Mouse (Mus musculus) embryonic facial prominence, embryonic 13.5 days (tissue): ENCODE results near the gene H2afy2. TPM values are rescaled to one million over a fixed set of nuclear protein-coding genes. Genes with fewer than 3 reads are reported as not detected.

ENCODE experiments used
- ATAC-seq: fragments of 200-750 bp; cut with Nextera tagmentation; 2 replicates; pipeline ENCODE4 v1.8.0; 2017; ENCODE audit warnings: low read depth; ENCODE audit not compliant: insufficient number of reproducible peaks, insufficient read depth, low FRiP score, low TSS enrichment
- H3K27ac ChIP-seq: fragments of 300-500 bp; sonication (generic); 2 replicates; pipeline ENCODE4 v1.5.1; 2015; ENCODE audit warnings: moderate library complexity, mild to moderate bottlenecking, inconsistent platforms
- H3K27me3 ChIP-seq: fragments of 300-500 bp; sonication (generic); 2 replicates; pipeline ENCODE4 v1.6.1; 2015; ENCODE audit warnings: mild to moderate bottlenecking, inconsistent platforms
- H3K36me3 ChIP-seq: fragments of 300-500 bp; sonication (generic); 2 replicates; pipeline ENCODE4 v1.6.1; 2015; ENCODE audit warnings: mild to moderate bottlenecking, inconsistent platforms
- H3K4me1 ChIP-seq: fragments of 300-500 bp; sonication (generic); 2 replicates; pipeline ENCODE4 v1.6.1; 2015; ENCODE audit warnings: inconsistent platforms
- H3K4me2 ChIP-seq: fragments of 300-500 bp; sonication (generic); 2 replicates; pipeline ENCODE4 v1.6.1; 2015; ENCODE audit warnings: moderate library complexity, mild to moderate bottlenecking, inconsistent platforms
- H3K4me3 ChIP-seq: fragments of 300-500 bp; sonication (generic); 2 replicates; pipeline ENCODE4 v1.5.1; 2015; ENCODE audit warnings: mild to moderate bottlenecking, inconsistent platforms
- H3K9ac ChIP-seq: fragments of 300-500 bp; sonication (generic); 2 replicates; pipeline ENCODE4 v1.6.1; 2015; ENCODE audit warnings: mild to moderate bottlenecking, inconsistent platforms
- H3K9me3 ChIP-seq: fragments of 300-500 bp; sonication (generic); 2 replicates; pipeline ENCODE4 v1.6.1; 2016; ENCODE audit warnings: inconsistent platforms
- WGBS: fragments of 180-500 bp; shearing (Covaris S2); methylation state at CpG from one replicate; pipeline ENCODE4 v1.1.7; 2015; ENCODE audit warnings: mixed read lengths; 5-methylcytosine and 5-hydroxymethylcytosine counted together
- polyA plus RNA-seq: library from polyadenylated mRNA; unstranded; fragments of >200 nt; fragmentation: Nextera tagmentation; extraction: Ambion mirVana; gene quantifications from 2 replicates; pipeline ENCODE4 v1.2.1, GENCODE M21; 2015

The H2afy2 gene
- polyA plus RNA-seq, 1 experiment from 2014 or later, result 321 TPM

DNA sequence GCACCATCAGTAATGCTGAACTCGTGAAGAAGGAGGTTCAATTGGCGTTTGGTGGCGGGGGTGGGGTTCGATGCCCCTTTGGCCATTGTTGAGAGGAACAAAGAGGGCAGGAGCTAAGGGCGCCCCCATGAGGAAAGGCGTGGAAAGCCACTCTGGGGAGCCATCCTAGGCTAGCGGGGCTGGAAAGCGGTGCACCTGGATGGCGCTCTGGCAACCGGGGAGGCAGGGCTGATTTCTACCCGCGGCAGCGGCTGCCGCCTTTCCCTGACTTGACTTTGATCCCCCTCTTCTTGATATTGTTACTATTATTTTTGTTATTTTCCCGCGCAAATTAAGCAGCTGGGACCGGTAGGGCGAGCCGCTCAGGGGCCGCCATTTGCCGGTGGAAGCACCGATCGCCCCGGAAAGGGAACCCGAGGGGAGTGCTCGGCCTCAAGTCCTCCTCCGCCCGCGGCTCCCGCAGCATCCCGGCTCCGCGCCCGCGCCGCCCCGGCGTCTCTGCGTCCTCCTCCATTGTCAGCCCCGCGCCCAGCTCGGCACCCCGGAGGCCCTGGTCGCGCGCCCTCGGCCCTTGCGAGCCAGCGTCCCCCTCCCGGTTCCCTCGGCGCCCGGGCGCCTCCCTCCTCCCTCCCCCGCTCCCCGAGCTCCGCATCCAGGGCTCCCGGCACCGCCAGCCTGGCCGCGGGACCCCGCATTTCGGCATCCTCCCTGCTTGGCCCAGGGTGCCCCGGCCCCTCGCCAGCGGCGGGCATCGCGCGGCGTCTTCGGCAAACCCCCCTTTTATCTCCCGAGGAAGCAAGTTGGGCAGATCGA lies 942 bp downstream of the H2afy2 start:
- ATAC-seq, result peak; percentile 46; the same call in 1 of the 2 replicates
- Histone ChIP-seq H3K9me3 (no peaks in the 10 kb centered on the region), H3K9ac (peak overlapping the region; percentile 99), H3K4me2 (peak overlapping the region; percentile 71), H3K4me1 (peaks cover 24% of the 10 kb centered on the region), H3K36me3 (0 out of 2 replicates have a peak, but pooled peaks cover 6% of the 10 kb centered on the region), H3K27ac (peak overlapping the region; percentile 99), H3K27me3 (no peaks in the 10 kb centered on the region), H3K4me3 (peak overlapping the region; percentile 92)
- WGBS, result under 1% methylated on average over 74 of the region's 74 CpGs

DNA sequence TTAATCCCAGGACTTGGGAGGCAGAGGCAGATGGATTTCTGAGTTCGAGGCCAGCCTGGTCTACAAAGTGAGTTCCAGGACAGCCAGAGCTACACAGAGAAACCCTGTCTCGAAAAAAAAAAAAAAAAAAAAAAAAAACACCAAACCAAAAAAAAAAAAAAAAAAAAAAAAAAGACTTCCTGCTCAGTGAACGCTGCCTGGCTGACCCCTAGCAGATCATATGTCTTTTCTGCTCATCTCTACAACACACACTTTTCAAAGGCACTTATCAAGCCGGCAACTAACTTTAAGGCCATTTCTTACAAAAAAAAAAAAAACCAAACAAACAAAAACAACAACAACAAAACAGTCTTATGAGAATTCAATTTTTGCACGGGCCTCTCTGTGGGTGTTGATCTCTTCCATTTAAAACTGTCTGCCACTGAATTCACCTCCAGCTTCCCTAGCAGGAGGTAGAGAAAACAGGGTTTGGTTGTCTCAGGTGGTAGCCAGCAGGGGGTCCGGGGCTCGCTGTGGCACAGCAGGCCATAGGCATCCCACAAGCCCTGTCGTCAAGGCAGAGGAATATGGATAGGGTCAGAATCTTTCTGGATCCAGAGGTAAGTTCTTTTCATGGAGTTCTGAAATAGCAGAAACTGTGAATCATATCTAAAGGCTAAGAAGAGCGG lies 2.4 kb downstream of the H2afy2 start:
- Histone ChIP-seq H3K36me3 (0 out of 2 replicates have a peak, but pooled peaks cover 6% of the 10 kb centered on the region), H3K9me3 (no peaks in the 10 kb centered on the region), H3K9ac (peak overlapping the region; percentile 99), H3K4me3 (peak overlapping the region; percentile 92), H3K27ac (peak overlapping the region; percentile 99), H3K4me2 (peak overlapping the region; percentile 71), H3K27me3 (no peaks in the 10 kb centered on the region), H3K4me1 (peaks cover 24% of the 10 kb centered on the region)
- WGBS, result 16% methylated on average over 8 of the region's 9 CpGs
- no peak for ATAC-seq

DNA sequence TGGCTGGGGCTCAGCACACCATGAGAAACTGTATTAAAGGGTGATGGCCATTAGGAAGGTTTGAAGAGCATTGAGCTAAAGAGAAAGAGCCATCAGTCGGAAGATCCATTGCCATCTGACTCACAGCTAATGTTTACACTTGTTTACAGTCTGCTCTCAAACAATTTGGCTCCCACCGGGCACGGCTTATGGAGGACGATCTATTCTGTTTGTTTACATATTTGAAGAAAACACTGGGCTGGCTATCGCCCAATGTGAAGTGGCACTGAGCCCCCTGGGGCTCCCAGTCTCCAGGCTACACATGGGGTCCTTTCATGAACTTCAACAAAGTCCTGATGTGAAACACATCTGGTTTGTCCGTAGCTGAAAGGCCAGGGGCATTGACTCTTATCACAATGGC lies 17.1 kb downstream of the H2afy2 start:
- 41% methylated on average over 6 of the region's 6 CpGs for WGBS
- Histone ChIP-seq H3K4me1 (peaks cover 32% of the 10 kb centered on the region), H3K4me2 (no peak overlapping the region), H3K4me3 (no peak overlapping the region), H3K27me3 (no peaks in the 10 kb centered on the region), H3K9ac (no peak overlapping the region), H3K36me3 (peaks cover 32% of the 10 kb centered on the region), H3K27ac (no peak overlapping the region), H3K9me3 (no peaks in the 10 kb centered on the region)
- no peak for ATAC-seq

DNA sequence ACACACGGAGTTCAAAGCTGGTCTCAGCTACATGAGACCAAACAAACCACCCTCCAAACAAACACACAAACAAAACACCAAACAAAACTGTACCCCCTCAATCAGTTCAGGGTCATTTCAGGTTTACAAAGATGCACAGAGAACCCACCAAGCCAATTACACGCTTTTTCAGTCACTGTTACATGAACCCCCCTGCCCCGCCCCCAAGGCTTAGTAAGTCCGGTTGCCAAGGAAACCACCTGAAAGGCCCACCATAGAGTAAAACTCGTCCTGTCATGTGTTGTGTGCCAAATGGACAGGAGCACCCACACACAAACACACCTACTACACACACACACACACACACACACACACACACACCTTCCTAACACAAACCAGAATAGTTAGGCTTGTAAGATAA lies 18.4 kb downstream of the H2afy2 start:
- H3K27me3 ChIP-seq, result no peaks in the 10 kb centered on the region
- peaks cover 32% of the 10 kb centered on the region for H3K4me1 ChIP-seq
- peaks cover 30% of the 10 kb centered on the region for H3K36me3 ChIP-seq
- no peak overlapping the region; the same call in 1 of the 2 replicates for H3K27ac ChIP-seq
- H3K4me3 ChIP-seq, result no peak overlapping the region
- no peak overlapping the region for H3K4me2 ChIP-seq
- H3K9ac ChIP-seq, result no peak overlapping the region
- no peaks in the 10 kb centered on the region for H3K9me3 ChIP-seq
- WGBS, result 31% methylated on average over 5 of the region's 5 CpGs
- 0 out of 2 replicates have a peak, but pooled peaks have one; percentile 39 for ATAC-seq

DNA sequence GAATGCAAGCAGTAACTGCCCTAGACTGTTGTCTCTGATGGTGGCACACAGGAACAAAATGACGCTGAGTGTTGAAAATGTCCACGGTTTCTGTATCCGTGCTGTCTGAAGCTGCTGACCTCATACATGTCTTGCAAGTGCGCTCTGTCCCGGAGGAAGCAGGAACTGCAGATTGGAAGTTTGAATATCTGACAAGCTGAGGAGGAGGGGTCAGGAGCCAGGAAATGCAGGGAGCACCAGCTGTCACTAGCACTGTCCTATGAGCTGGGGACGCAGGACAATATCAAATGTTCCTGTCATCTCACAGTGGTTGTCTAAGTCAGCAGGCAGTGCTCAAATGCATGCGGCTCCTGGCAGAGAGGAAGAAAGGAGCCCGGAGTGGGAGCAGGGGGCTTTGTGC lies 19.3 kb downstream of the H2afy2 start:
- Histone ChIP-seq H3K27me3 (no peaks in the 10 kb centered on the region), H3K27ac (no peak overlapping the region), H3K4me2 (no peak overlapping the region), H3K36me3 (peaks cover 25% of the 10 kb centered on the region), H3K4me1 (peaks cover 38% of the 10 kb centered on the region), H3K4me3 (no peak overlapping the region), H3K9me3 (no peaks in the 10 kb centered on the region), H3K9ac (no peak overlapping the region)
- WGBS, result 83% methylated on average over 8 of the region's 8 CpGs
- ATAC-seq, result no peak

DNA sequence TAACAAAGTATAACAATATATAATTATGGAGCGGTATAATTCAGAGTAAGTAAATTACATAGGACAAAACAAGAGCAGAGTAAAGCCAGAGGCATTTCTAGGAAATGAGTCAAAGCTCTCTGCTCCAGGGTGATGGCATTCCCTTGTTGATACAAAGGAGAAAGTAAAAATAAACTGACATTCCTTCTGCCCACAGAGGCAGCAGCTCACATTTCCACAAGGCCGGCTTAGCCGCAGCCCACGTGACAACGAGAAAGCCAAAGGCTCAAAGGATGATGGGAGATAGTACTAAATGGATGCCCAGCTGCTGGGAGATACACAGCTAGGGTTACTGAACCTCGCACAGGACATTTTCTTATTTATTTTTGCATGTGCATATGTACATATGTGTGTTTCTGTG lies 24.1 kb downstream of the H2afy2 start:
- WGBS, result 30% methylated on average over 6 of the region's 6 CpGs
- Histone ChIP-seq H3K4me3 (no peak overlapping the region), H3K9ac (no peak overlapping the region), H3K27ac (peak overlapping the region; percentile 72), H3K4me2 (no peak overlapping the region), H3K9me3 (no peaks in the 10 kb centered on the region), H3K4me1 (peaks cover 27% of the 10 kb centered on the region), H3K36me3 (peaks cover 33% of the 10 kb centered on the region), H3K27me3 (no peaks in the 10 kb centered on the region)
- ATAC-seq, result peak; percentile 53

DNA sequence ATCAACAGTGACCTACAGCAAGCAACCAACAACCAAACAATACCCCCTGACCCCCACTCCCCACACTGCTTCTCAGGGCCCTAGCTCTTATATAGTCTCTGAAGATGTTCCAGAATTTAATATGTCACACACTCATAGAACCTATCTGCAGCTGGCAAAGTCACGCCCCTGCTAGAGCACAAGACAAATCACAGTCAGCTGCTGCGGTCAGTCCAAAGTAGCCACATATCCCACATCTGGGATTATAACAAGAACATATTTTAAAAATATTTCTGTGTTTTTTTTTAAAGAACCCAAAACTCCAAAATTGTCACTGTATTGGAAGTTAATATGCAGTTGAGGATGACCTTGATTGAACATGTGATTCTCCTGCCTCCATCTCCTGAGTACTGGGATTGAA lies 25.0 kb downstream of the H2afy2 start:
- H3K36me3 ChIP-seq, result peaks cover 35% of the 10 kb centered on the region
- H3K4me1 ChIP-seq, result peaks cover 27% of the 10 kb centered on the region
- 92% methylated on average over 2 of the region's 2 CpGs for WGBS
- H3K9ac ChIP-seq, result no peak overlapping the region
- peak overlapping the region; percentile 86 for H3K27ac ChIP-seq
- H3K27me3 ChIP-seq, result no peaks in the 10 kb centered on the region
- H3K4me2 ChIP-seq, result no peak overlapping the region
- no peaks in the 10 kb centered on the region for H3K9me3 ChIP-seq
- no peak overlapping the region for H3K4me3 ChIP-seq
- ATAC-seq, result no peak

DNA sequence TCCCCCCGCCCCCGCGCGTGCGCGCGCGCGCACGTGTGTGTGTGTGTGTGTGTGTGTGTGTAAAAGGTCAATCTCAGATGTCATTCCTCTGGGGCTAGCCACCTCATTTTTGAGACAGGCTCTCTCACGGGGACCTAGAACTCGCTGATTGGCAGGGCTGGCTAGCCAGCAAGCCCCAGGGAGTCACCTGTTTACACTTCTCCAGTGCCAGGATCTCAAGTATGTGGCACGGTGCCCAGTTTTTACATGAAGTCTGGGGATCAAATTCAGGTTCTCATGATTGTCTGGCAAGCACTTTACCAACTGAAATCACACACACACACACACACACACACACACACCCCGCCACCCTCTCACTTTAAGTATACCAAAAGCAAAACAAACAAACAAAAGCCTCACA lies 26.9 kb downstream of the H2afy2 start:
- WGBS, result 82% methylated on average over 14 of the region's 14 CpGs
- Histone ChIP-seq H3K4me3 (no peak overlapping the region), H3K4me2 (no peak overlapping the region), H3K36me3 (peaks cover 54% of the 10 kb centered on the region), H3K27me3 (no peaks in the 10 kb centered on the region), H3K4me1 (peaks cover 27% of the 10 kb centered on the region), H3K27ac (peak overlapping the region; percentile 73; the same call in 1 of the 2 replicates), H3K9ac (no peak overlapping the region), H3K9me3 (no peaks in the 10 kb centered on the region)
- peak; percentile 54; the same call in 1 of the 2 replicates for ATAC-seq

DNA sequence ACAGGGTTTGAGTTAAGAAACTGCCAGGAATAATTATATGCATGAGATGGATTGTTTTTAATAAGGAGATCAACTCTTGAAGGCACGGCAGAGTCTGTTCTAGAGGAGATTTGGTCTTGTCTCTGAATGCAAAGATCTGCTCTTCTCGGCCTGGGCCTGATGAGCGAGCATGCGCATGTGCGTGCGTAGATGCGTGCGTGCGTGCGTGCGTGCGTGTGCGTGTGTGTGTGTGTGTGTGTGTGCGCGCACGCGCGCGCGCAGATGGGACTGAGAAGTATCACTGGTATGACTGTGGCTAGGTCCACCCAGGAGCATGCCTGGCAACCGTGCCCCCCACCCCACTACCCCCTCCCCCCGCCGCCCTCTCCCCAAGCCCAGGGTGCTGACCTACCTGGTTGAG lies 30.9 kb downstream of the H2afy2 start:
- Histone ChIP-seq H3K27ac (no peak overlapping the region), H3K4me2 (no peak overlapping the region), H3K4me3 (no peak overlapping the region), H3K27me3 (no peaks in the 10 kb centered on the region), H3K9ac (no peak overlapping the region), H3K9me3 (no peaks in the 10 kb centered on the region), H3K36me3 (peaks cover 91% of the 10 kb centered on the region), H3K4me1 (peaks cover 8% of the 10 kb centered on the region)
- WGBS, result 96% methylated on average over 23 of the region's 23 CpGs
- no peak for ATAC-seq

DNA sequence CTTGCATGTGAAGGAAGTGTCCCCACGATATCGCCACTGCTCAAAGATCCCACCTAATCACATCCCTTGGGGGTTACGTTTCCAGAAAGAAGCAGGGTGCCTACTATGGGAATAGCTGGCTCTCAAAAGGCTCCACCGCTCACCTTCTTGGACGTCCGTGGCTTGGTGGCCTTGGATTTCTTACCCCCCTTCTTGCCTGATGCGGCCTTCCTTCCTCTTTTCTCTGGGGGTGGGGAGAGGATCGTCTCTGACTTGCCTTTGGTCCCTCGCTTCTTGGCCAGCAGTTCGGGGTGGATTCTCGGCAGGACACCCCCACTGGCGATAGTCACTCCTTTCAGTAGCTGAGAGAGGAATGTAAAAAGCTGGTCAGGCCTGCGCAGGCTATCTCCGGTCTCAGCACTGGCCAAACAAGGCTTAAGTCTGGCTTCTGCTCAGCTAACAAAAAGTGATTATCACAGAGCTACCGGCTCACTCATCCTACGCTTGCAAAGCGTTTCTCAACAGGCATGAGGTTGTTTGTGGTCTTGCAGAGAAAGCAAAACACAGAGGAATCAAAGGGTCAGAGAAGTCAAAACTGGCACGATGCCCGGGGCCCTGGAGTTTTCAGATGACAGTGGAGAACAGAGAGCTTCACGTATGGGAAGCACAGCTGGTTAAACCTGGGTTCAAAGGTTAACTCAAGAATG lies 32.3 kb downstream of the H2afy2 start:
- no peak overlapping the region for H3K27ac ChIP-seq
- peaks cover 93% of the 10 kb centered on the region for H3K36me3 ChIP-seq
- H3K27me3 ChIP-seq, result no peaks in the 10 kb centered on the region
- no peak overlapping the region for H3K4me3 ChIP-seq
- H3K4me1 ChIP-seq, result no peaks in the 10 kb centered on the region; the same call in 1 of the 2 replicates
- no peak overlapping the region for H3K4me2 ChIP-seq
- no peak for ATAC-seq
- WGBS, result 81% methylated on average over 20 of the region's 20 CpGs
- no peaks in the 10 kb centered on the region for H3K9me3 ChIP-seq
- H3K9ac ChIP-seq, result no peak overlapping the region

DNA sequence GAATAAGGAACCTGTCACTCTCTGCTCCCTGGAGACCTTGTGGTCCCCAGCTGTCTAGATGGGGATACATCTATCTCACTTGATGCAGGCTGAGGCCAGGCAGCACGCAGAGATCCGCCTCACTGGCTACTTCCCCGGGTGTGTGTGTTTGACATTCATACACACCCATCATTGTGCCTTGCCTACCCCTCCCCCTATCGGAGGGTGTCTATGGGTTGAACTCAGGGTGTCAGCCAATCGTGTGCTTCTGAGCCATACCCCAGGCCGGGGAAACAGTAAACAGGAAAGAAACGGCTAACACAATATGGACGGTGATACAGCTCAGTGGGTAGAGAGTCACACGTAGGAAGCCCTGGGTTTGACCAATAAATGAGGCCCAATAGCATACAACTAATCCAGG lies 33.9 kb downstream of the H2afy2 start:
- Histone ChIP-seq H3K9me3 (no peaks in the 10 kb centered on the region), H3K27me3 (no peaks in the 10 kb centered on the region), H3K27ac (no peak overlapping the region), H3K36me3 (peaks cover 95% of the 10 kb centered on the region), H3K4me1 (no peaks in the 10 kb centered on the region), H3K9ac (no peak overlapping the region), H3K4me2 (no peak overlapping the region), H3K4me3 (no peak overlapping the region)
- 84% methylated on average over 9 of the region's 9 CpGs for WGBS
- ATAC-seq, result no peak
